Mouse (Mus musculus) ES-E14 (cell line): ENCODE measurements around the gene Atp8b3. TPM values are rescaled to one million over a fixed set of nuclear protein-coding genes. Genes with fewer than 3 reads are reported as not detected.

Experiments used
- DNase-seq: peaks from one replicate; pipeline ENCODE4 v3.0.0-alpha.2; 2013; ENCODE audit warnings: low read depth, low spot score
- H3K27ac ChIP-seq: 2 replicates; pipeline ENCODE4 v1.5.1; 2012; ENCODE audit warnings: low read depth, mild to moderate bottlenecking, low read length, moderate library complexity, mixed read lengths; ENCODE audit not compliant: poor library complexity, insufficient read depth, severe bottlenecking
- H3K36me3 ChIP-seq: 2 replicates; pipeline ENCODE4 v1.6.1; 2012; ENCODE audit warnings: mild to moderate bottlenecking, low read length, moderate library complexity, mixed read lengths; ENCODE audit not compliant: control insufficient read depth, poor library complexity, insufficient read depth, severe bottlenecking
- H3K4me1 ChIP-seq, 2 experiments: fragments of 150-350 bp in 1 of 2; sonication (generic) in 1 of 2; 2 replicates each; pipeline ENCODE4 v1.6.1; 2012; ENCODE audit warnings: low read length in 2 of 2, mild to moderate bottlenecking in 1 of 2, mixed read lengths in 1 of 2; ENCODE audit not compliant: control insufficient read depth in 2 of 2, insufficient read depth in 2 of 2, poor library complexity in 1 of 2
- H3K4me3 ChIP-seq, 2 experiments: fragments of 150-350 bp in 1 of 2; sonication (generic) in 1 of 2; 2 replicates each; pipeline ENCODE4 v1.5.1; 2012; ENCODE audit warnings: low read length in 2 of 2, low read depth in 1 of 2, mild to moderate bottlenecking in 1 of 2, mixed read lengths in 1 of 2; ENCODE audit not compliant: insufficient read depth in 1 of 2, poor library complexity in 1 of 2, severe bottlenecking in 1 of 2
- H3K9ac ChIP-seq: 2 replicates; pipeline ENCODE4 v1.6.1; 2012; ENCODE audit warnings: low read depth, mild to moderate bottlenecking, low read length, mixed read lengths; ENCODE audit not compliant: poor library complexity, insufficient read depth, severe bottlenecking
- H3K9me3 ChIP-seq: fragments of 150-350 bp; sonication (generic); 2 replicates; pipeline ENCODE4 v1.6.1; 2012; ENCODE audit warnings: low read depth, mild to moderate bottlenecking, low read length; ENCODE audit not compliant: control insufficient read depth, insufficient read depth
- CHD2 ChIP-seq: IDR thresholded peaks from 2 replicates; pipeline ENCODE4 v1.6.1; 2014; ENCODE audit warnings: mild to moderate bottlenecking, low read depth, low read length, inconsistent platforms
- HCFC1 ChIP-seq: IDR thresholded peaks from 2 replicates; pipeline ENCODE4 v1.6.1; 2012; ENCODE audit warnings: low read length, inconsistent platforms, borderline replicate concordance; ENCODE audit not compliant: insufficient read depth
- MAFK ChIP-seq: IDR thresholded peaks from 2 replicates; pipeline ENCODE4 v1.6.1; 2014; ENCODE audit warnings: mild to moderate bottlenecking, low read depth, low read length, inconsistent platforms; ENCODE audit not compliant: insufficient read depth
- ZC3H11A ChIP-seq: IDR thresholded peaks from 2 replicates; pipeline ENCODE4 v1.6.1; 2012; ENCODE audit warnings: low read depth, mild to moderate bottlenecking, inconsistent platforms, low read length, borderline replicate concordance
- ZNF384 ChIP-seq: IDR thresholded peaks from 2 replicates; pipeline ENCODE4 v1.6.1; 2012; ENCODE audit warnings: low read depth, low read length, inconsistent platforms
- in situ Hi-C, 2 experiments: fragments of 600-800 bp; cut with MboI; formaldehyde crosslinking; loops; one replicate each; pipeline ENCODE4 v1.15.1; 2025; ENCODE audit warnings: low sequenced_read_pairs in 2 of 2, inconsistent platforms in 1 of 2; ENCODE audit not compliant: unreplicated experiment in 2 of 2
- total RNA-seq: library from RNA; depleted of rRNA; stranded (reverse); fragments of 300-350 nt; gene quantifications from 2 replicates; pipeline ENCODE4 v1.2.3, GENCODE M21; 2012

Gene Atp8b3
- total RNA-seq, 1 experiment = 0.80 TPM

DNA sequence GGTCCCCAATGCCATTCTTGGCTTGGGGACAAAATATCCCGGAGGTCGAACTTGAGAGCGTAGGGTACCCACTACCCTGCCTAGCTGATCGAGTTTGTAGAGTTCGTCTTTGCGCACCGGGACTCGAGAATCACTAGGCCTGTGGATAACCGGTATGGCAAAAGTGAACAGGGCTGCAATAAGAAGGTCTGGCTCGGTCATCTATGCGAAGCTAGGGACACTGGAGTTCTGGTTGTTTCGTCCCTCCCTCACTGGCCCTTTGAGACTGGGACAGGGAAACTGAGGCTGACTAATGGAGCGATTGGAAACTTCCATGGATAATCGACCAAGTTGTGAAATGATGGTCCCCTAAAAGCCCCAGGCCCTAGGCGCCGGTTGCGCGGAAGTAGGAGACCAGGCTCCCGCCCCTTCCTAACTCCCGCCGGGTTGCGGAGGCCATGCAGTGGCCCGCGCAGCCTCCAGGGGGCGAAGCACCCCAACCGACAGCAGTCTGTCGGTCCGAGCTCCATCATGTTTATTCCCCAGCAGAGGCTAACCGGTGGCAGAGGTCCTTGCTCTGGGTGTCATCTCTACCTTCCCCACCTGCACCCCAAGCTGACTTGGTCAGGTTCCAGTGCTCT lies 39.3 kb upstream of the Atp8b3 start:
- peak; percentile 75 for DNase-seq
- peak overlapping the region; percentile 81 for H3K9ac ChIP-seq
- peaks cover 2% of the 10 kb centered on the region; the same call in 1 of the 2 replicates for H3K36me3 ChIP-seq
- TF ChIP-seq HCFC1 (no peak), ZC3H11A (0 out of 2 replicates have a peak, but pooled peaks have one; percentile 1), MAFK (no peak)
- H3K4me3 ChIP-seq = peak overlapping the region; percentile 96
- peaks cover 4 to 28% of the 10 kb centered on the region in 2 experiments; a peak in 3 of 4 replicates for H3K4me1 ChIP-seq
- H3K9me3 ChIP-seq = no peaks in the 10 kb centered on the region
- H3K27ac ChIP-seq = peak overlapping the region; percentile 79
- in situ Hi-C loops = no loop called here

DNA sequence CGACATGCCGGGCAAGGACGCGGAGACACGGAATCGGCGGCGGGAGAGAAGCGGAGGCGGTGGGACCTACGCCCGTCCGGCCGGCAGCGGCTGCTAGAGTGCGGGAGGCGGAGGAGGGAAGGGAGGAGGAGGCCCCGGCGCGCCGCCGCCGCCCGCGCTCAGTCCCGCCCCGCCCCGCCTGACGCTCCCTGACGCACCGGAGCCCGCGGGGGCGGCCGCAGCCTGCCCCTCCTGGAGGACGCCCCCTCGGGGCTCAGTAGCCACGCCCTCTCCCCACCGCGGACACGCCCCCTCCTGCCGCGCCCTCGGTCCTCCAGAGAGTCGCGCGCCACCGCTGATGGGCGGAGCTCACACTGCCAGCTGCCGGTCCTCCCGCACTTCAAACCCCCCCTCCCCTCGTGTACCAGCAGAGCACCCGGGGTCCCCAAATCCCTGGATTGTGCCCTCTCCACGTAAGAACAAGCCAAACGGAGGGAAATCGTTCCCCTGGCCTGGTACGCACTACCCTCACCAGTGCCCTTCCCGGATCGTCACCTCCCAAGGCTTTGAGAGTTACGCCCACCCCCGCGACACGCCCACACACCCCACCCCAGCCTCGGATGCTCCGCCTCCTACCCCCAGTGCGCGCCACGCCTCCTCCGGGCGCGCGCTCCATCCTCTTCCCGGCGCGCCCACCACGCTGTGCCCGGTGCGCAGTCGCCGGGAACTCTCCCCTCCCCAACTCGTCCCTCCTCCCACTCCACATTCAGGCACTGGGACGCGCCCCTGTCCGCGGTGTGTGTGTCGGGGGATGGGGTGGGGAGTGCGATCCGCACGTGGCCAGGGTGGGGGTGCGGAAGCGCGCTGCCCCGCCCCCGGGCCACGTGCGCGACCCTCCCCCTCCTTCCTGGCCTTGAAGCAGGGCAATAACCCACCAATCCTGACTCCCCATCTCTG lies 38.5 kb upstream of the Atp8b3 start, which contains the start of gene Klf16:
Gene Klf16 (minus strand): TSS at position 127 of the 936 bp plus-strand sequence.
- Histone ChIP-seq H3K9me3 (no peaks in the 10 kb centered on the region), H3K27ac (peak within 1 kb of the TSS; percentile 83), H3K9ac (peak within 1 kb of the TSS; percentile 95), H3K36me3 (peaks cover 2% of the 10 kb centered on the region; the same call in 1 of the 2 replicates), H3K4me1 (peaks cover 4 to 30% of the 10 kb centered on the region in 2 experiments; a peak in 3 of 4 replicates), H3K4me3 (peak within 1 kb of the TSS; percentile 96)
- 0 out of 2 replicates have a peak, but pooled peaks have one; percentile 20 for TF ChIP-seq HCFC1
- TF ChIP-seq ZNF384 = no peak
- DNase-seq = peak; percentile 89
- in situ Hi-C loops = no loop called here

DNA sequence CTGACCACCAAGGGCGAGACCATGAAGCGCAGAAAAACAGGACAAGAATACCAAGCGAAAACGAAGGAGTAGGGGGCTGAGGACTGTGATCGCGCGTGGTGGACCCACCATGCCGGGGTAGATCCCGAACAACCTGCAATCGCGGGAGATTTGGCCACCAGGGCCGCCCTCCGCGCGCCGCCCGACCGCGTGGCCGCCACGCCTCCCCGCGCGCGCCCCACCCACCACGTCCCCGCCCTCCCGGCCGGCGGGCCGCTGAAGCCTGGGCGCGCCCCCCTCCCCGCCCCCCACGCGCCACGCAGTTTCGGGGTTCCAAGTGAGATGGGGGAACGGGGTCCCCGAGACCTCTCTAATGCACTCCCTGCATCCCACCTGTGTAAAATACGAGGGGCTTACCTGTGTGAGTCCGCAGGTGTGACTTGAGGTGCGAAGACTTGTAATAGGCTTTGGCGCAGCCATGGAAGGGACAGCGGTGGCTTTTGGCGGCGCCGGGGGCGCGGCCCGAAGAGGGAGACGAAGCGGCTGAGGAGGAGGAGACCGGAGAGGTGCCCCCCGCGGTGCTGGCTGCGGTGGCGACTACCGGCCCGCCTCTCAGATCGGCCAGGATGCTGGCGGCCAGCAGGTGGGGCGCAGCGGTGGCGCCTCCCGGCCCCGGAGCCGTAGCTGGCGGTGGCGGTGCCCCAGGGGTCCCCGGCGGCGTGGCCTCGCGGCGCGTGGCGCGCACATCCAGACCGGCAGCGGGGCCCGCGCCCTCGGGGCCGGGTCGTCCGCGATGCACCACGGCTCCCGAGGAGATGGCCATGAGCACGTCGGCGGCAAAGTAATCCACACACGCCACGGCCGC lies 37.6 kb upstream of the Atp8b3 start:
- in situ Hi-C loops = no loop called here
- peaks cover 6 to 36% of the 10 kb centered on the region in 2 experiments for H3K4me1 ChIP-seq
- peak overlapping the region; percentile 96 for H3K4me3 ChIP-seq
- 0 out of 2 replicates have a peak, but pooled peaks cover 2% of the 10 kb centered on the region for H3K36me3 ChIP-seq
- no peak for DNase-seq
- H3K9ac ChIP-seq = peak overlapping the region; percentile 95
- no peaks in the 10 kb centered on the region for H3K9me3 ChIP-seq
- H3K27ac ChIP-seq = peak overlapping the region; percentile 83
- TF ChIP-seq ZC3H11A (no peak), CHD2 (no peak), MAFK (no peak), HCFC1 (no peak), ZNF384 (no peak)

DNA sequence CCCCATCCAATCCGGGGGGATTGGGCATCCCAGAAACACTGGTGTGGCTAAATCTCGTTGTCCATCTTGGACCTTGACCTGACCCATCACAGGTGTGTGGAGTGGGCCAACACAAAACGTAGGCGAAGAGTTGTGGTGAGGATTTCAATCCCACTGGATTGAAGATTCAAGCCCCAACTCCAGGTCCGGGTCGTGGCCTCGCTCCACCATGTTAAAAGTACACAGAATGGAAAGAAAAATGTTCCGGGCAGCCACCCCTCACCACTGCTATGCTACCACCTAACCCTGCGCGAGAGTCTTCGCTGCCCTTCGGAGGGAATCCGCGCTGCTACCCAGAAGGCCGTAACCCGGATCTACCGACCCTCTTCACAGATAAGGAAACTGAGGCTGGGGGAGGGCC lies 37.0 kb upstream of the Atp8b3 start:
- Histone ChIP-seq H3K9ac (peak overlapping the region; percentile 95), H3K4me1 (peaks cover 7 to 41% of the 10 kb centered on the region in 2 experiments), H3K27ac (peak overlapping the region; percentile 83; the same call in 1 of the 2 replicates), H3K9me3 (no peaks in the 10 kb centered on the region), H3K4me3 (peak overlapping the region; percentile 96), H3K36me3 (0 out of 2 replicates have a peak, but pooled peaks cover 2% of the 10 kb centered on the region)
- DNase-seq = no peak
- in situ Hi-C loops = no loop called here
- no peak for TF ChIP-seq ZC3H11A
- no peak for TF ChIP-seq HCFC1
- TF ChIP-seq MAFK = no peak
- TF ChIP-seq ZNF384 = no peak
- TF ChIP-seq CHD2 = no peak
